Mouse (Mus musculus) urinary bladder, postnatal 4 days (tissue): ENCODE data around the gene Crk.

ENCODE experiments used
- DNase-seq, 2 experiments: peaks; one replicate each; pipeline ENCODE4 v3.0.0; 2021 to 2022; ENCODE audit warnings: low spot score in 2 of 2

The Crk gene

DNA sequence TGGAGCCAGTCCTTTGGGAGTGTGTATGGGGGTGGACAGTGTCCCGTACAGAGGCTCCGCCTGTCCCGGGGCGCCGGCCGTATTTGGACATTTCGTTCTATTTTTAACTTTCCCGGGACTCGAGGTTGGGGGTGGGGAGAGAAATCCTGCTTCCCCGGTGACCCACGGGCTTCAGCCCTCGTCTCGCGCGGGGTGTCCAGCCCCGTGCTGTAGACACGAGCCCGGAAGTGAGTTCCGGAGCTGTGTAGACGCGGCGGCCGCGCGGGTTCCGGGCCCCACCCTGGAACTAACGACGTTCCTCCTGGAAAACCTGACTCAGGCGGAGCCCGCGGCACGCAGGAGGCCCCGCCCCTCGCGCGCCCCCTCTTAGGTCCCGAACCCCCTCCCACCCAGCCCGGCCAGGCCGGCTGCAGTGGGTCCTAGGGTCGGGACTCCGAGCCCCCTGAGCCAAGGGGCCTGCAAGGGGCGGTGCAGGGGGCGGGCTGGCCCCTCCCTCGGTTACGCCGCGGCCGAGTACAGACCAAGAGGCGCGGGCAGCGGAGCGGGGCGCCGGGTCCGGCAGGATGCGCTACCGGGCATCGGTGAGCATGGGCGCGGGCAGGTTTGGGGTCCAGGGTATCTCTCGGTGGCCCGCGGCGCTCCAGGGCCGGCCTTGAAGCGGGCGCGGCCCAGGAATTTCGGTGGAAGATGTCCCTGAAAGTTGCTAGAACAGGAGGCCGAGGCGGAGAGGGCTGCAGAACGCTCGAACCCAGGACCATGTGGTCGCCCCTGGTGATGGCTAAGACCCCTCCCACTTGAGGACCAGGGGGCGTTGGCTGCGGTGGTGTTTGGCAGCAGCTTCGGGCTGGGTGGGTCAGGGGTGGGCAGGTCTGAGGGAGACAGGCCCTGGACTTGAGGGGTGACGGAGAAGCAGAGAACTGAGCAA, 23.2 kb upstream of the Crk start:
- DNase-seq: peak; percentile 71 to 75

DNA sequence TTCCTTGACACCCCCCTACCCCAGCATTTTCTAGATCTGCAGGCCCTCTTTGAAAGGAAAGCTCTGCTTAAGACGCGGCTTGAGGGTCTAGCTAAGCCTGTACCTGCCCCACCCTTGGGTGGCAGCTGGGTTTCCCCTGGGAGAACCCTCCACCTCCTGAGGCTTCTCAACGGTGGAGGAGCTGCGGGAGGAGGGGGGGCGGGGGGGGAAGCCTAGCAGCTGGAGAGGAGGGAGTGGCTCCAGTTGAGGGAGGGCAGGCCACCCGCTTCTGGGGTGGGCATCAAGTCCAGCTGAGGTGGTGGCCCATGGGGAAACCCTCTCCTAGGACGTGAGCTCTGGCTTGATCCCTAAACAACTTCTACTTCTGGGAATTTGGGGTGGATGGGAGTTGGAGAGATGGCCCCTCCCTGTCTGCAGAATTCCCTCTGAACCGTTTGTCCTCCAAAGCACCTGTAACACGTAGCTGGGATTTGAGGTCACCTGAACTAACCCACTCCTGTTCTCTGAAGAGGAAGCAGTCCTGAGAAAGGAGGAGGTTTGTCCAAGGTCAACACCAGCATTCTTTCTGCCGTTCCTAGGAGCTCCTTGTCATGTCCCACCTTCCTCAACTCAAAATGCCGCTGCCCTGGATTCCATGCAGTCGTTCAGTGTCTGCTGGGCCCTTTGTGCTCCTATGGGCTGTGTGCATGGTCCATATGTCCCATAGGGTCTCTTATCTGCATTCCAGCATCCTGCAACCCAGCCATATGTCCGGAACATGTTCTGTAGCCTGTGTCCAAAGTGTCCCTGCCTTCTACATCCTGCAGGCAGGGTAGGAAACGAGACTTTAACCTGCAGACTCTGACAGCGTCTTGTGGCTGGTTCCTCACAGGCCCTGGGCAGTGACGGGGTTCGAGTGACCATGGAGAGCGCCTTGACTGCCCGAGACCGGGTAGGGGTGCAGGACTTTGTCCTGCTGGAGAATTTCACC, 22.2 kb upstream of the Crk start:
- DNase-seq: no peak

GRCm38 (mm10) chr11:75657841-75658240, 21.2 kb upstream of the Crk start:
- DNase-seq: no peak

- DNase-seq: no peak
Measured at GRCm38 (mm10) chr11:75658311-75658710, 20.7 kb upstream of the Crk start.

- DNase-seq: no peak
Measured at GRCm38 (mm10) chr11:75658996-75659750, 19.9 kb upstream of the Crk start.

GRCm38 (mm10) chr11:75660081-75660590, 18.9 kb upstream of the Crk start:
- DNase-seq: no peak

DNA sequence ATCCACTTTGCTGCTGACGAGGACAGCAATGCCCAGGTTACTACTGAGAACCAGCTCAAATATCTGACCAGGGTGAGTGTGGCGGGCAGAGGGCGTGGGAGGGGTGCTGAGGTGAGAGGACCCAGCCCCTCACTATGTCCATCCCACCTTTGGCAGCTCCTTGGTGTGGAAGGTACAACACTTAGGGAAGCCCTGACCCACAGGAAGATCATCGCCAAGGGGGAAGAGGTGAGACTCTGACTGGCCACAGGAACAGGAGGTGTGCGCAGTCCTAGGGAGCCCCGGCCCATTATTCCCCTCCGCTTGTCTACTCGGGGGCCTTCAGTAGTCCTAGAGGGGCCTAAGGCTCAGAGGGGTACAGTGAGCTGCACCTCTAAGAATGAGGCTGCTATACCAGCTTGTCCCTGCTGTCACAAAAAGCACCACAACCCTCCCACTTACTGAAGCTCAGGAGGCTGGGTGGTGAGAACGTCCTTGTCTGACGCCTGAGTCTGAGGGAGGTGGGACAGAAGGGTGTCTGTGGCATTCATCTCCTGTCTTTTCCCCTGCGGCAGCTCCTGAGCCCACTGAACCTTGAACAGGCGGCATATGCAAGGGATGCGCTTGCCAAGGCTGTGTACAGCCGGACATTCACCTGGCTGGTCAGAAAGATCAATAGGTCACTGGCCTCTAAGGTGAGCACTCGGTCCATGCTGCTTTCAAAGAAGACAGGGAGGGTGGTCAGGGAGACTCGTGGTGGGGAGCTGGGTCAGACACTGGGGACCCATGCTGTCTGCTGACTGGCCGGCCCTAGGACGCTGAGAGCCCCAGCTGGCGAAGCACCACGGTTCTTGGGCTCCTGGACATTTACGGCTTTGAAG, 17.9 kb upstream of the Crk start:
- DNase-seq: no peak

DNA sequence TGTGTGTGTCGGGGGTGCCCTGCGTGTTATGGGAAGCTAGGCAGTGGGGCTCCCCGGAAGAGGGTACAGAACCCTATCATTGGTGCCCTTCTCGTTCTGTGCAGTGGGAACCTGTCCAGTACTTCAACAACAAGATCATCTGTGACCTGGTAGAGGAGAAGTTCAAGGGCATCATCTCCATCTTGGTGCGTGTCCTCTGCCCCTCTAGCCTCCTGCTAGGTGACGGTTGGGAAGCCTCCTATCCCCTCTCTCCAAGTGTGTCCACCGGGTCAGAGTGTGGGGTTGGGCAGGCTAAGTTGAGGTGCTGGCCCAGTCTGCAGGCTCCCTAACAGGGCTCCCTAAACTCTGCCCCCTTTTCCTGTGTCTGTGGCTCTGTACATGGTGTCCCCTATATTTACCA, 16.9 kb upstream of the Crk start:
- no peak for DNase-seq

DNA sequence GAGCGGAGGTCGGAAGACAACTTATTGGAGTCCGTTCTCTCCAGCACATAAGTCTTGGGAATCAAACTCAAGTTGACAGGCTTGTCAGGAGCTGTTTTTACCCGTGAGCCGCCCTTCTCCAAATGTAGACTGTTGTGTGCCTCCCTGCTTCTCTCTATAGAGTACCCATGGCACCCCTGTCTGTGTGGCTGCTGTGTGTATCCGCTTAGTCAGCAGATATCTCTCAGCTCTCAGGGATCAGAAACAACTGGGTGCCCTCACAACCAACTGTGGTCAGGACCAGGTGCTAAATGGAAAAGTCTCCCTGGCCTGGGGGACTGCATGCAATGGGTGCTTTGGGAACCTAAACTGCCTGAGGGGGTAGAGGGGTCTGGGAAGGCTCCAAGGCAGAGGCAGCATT, 12.8 kb upstream of the Crk start:
- no peak for DNase-seq

GRCm38 (mm10) chr11:75668621-75669020, 10.4 kb upstream of the Crk start:
- no peak for DNase-seq

- no peak for DNase-seq
Measured at GRCm38 (mm10) chr11:75669176-75669852, 9.7 kb upstream of the Crk start.

GRCm38 (mm10) chr11:75669853-75670200, 9.2 kb upstream of the Crk start:
- no peak for DNase-seq

DNA sequence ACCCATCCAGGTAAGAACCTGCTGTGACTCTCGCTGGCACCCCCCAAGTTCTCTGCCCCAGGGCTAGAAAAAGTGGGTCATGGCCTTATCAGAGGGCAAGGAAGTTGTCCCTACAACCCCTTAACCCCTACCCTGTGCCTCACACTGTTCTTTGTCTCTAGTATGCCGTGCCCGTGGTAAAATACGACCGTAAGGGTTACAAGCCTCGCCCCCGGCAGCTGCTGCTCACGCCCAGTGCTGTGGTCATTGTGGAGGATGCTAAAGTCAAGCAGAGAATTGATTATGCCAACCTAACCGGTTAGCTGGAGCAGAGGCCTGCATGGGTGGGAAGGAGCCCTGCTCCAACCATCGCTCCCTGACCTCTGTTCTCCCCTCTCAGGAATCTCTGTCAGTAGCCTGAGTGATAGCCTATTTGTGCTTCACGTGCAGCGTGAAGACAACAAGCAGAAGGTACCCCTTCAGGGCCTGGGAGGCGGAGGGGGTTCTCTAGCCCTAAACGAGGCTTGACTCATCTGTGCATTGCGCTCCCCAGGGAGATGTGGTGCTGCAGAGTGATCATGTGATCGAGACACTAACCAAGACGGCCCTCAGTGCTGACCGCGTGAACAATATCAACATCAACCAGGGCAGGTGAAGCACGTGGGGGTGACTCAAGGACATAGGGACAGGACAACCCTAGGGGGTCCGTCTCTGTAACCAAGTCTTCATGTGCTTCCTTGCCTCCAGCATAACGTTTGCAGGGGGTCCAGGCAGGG, 7.5 kb upstream of the Crk start:
- DNase-seq: no peak

- DNase-seq: no peak
Measured at GRCm38 (mm10) chr11:75673411-75673810, 5.6 kb upstream of the Crk start.

- DNase-seq: no peak
Measured at GRCm38 (mm10) chr11:75674875-75675274, 4.2 kb upstream of the Crk start.

GRCm38 (mm10) chr11:75677881-75678746, 945 bp upstream of the Crk start:
- peak in 1 of 2 experiments; percentile 15 for DNase-seq

- peak in 1 of 2 experiments; percentile 62 for DNase-seq
Measured at GRCm38 (mm10) chr11:75679439-75680171, 546 bp downstream of the Crk start.

GRCm38 (mm10) chr11:75684462-75684861, 5.4 kb downstream of the Crk start:
- no peak for DNase-seq
